Mouse (Mus musculus) lung, postnatal 0 days (tissue): ENCODE data around the gene Olfr6. TPM values are rescaled to one million over a fixed set of nuclear protein-coding genes. Genes with fewer than 3 reads are reported as not detected.
"Not testable (repeated sequence)": the region's sequence is repeated elsewhere in the genome, so short reads cannot be mapped to it uniquely, and the experiment has no call there.

Experiments
- ATAC-seq: fragments of 200-750 bp; cut with Nextera tagmentation; 2 replicates; pipeline ENCODE4 v1.8.0; 2017; ENCODE audit warnings: moderate library complexity
- DNase-seq: peaks from one replicate; pipeline ENCODE4 v3.0.0-alpha.2; 2016; ENCODE audit warnings: low spot score
- H3K27ac ChIP-seq: fragments of 300-500 bp; sonication (generic); 2 replicates; pipeline ENCODE4 v1.5.1; 2014; ENCODE audit warnings: antibody characterized with exemption, mild to moderate bottlenecking, low read length, mixed read lengths
- H3K27me3 ChIP-seq: fragments of 300-500 bp; sonication (generic); replicated peaks from 2 replicates; pipeline ENCODE4 v1.6.1; 2014; ENCODE audit warnings: low read length, mixed read lengths; ENCODE audit not compliant: insufficient read depth
- H3K36me3 ChIP-seq: fragments of 300-500 bp; sonication (generic); 2 replicates; pipeline ENCODE4 v1.6.1; 2014; ENCODE audit warnings: low read length, mixed read lengths; ENCODE audit not compliant: insufficient read depth
- H3K4me1 ChIP-seq: fragments of 300-500 bp; sonication (generic); 2 replicates; pipeline ENCODE4 v1.6.1; 2014; ENCODE audit warnings: antibody characterized with exemption, low read depth, low read length, mixed read lengths; ENCODE audit not compliant: insufficient read depth
- H3K4me2 ChIP-seq: fragments of 300-500 bp; sonication (generic); replicated peaks from 2 replicates; pipeline ENCODE4 v1.6.1; 2014; ENCODE audit warnings: low read depth, mild to moderate bottlenecking, low read length, moderate library complexity, mixed read lengths
- H3K4me3 ChIP-seq: fragments of 300-500 bp; sonication (generic); 2 replicates; pipeline ENCODE4 v1.5.1; 2014; ENCODE audit warnings: low read depth, low read length
- H3K9ac ChIP-seq: fragments of 300-500 bp; sonication (generic); replicated peaks from 2 replicates; pipeline ENCODE4 v1.6.1; 2014; ENCODE audit warnings: low read depth, mild to moderate bottlenecking
- H3K9me3 ChIP-seq: fragments of 300-500 bp; sonication (generic); 2 replicates; pipeline ENCODE4 v1.6.1; 2016; ENCODE audit warnings: low read length, mixed read lengths
- CTCF ChIP-seq: IDR thresholded peaks from 2 replicates; pipeline ENCODE4 v1.5.1; 2016; ENCODE audit warnings: antibody characterized with exemption, mild to moderate bottlenecking
- EP300 ChIP-seq: IDR thresholded peaks from 2 replicates; pipeline ENCODE4 v1.6.1; 2016; ENCODE audit warnings: antibody characterized with exemption, mild to moderate bottlenecking, control low read depth
- WGBS: fragments of 180-500 bp; shearing (Covaris S2); extraction: QIAGEN DNeasy Blood & Tissue Kit; methylation state at CpG from one replicate; pipeline ENCODE4 v1.1.7; 2014; 5-methylcytosine and 5-hydroxymethylcytosine counted together
- polyA plus RNA-seq: library from polyadenylated mRNA; unstranded; fragments of >200 nt; fragmentation: Nextera tagmentation; extraction: Ambion mirVana; gene quantifications from 2 replicates; pipeline ENCODE4 v1.2.1, GENCODE M21; 2015

Olfr6 gene
- polyA plus RNA-seq, 1 experiment from 2014 or later: not detected

DNA sequence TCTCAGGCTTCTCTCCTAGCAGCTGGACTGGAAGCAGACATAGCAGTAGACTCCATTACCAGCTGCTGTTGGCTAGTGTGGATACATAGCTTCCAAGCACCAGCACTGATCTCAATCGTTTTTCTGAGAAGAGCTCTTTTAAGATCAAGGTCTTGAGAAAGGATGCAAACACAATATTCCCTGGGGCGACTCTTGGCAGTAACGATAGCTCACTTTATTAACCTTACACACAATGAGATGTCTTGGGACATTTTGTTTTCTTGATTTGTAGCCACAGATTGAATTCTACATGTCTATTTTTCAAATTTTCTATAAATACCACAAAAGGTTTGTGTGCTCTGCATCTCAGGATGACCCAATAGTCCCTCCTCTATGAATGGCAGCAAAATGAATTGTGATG is 15.5 kb downstream of the Olfr6 start, which contains the start of gene Olfr710:
Gene Olfr710 (minus strand): TSS at position 101 of the 400 bp plus-strand sequence.
- no peak for DNase-seq

DNA sequence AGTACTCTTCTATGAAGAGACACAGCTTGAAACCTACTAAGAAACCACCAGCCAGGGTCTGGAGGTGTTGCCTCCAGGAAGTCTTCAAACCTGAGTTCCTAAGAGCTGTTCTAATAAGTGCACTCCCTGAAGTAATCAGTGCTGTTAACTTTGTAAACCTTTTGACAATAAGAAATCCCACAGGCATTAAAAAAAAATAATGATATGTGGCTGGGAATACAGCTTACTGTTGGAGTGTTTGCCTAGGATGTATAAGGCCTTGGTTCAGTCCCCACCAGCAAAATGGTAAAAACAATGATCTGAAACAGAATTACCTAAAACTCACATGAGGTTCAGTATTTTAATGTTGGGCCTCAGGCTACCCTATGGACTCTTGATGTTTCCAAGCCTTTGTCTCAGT is 31.6 kb downstream of the Olfr6 start, which contains the start of gene Olfr709-ps1:
Gene Olfr709-ps1 (minus strand): TSS at position 101 of the 400 bp plus-strand sequence.
- Histone ChIP-seq H3K4me1 (no peaks in the 10 kb centered on the region), H3K36me3 (no peaks in the 10 kb centered on the region), H3K9me3 (no peaks in the 10 kb centered on the region), H3K27ac (no peak within 1 kb of the TSS), H3K27me3 (no peaks in the 10 kb centered on the region), H3K4me2 (no peak within 1 kb of the TSS), H3K9ac (no peak within 1 kb of the TSS), H3K4me3 (no peak within 1 kb of the TSS)
- ATAC-seq (no peak), DNase-seq (no peak)
- TF ChIP-seq EP300 (no peak), CTCF (no peak)

More for the DNA sequence above, 15.5 kb downstream of the Olfr6 start, which contains the start of gene Olfr710:
- 75% methylated on average over 3 of the region's 3 CpGs for WGBS
- Histone ChIP-seq H3K27ac (no peak within 1 kb of the TSS), H3K36me3 (no peaks in the 10 kb centered on the region), H3K4me3 (no peak within 1 kb of the TSS), H3K9me3 (no peaks in the 10 kb centered on the region), H3K4me2 (no peak within 1 kb of the TSS), H3K4me1 (no peaks in the 10 kb centered on the region), H3K27me3 (no peaks in the 10 kb centered on the region), H3K9ac (no peak within 1 kb of the TSS)
- TF ChIP-seq EP300 (no peak), CTCF (no peak)
- no peak for ATAC-seq

DNA sequence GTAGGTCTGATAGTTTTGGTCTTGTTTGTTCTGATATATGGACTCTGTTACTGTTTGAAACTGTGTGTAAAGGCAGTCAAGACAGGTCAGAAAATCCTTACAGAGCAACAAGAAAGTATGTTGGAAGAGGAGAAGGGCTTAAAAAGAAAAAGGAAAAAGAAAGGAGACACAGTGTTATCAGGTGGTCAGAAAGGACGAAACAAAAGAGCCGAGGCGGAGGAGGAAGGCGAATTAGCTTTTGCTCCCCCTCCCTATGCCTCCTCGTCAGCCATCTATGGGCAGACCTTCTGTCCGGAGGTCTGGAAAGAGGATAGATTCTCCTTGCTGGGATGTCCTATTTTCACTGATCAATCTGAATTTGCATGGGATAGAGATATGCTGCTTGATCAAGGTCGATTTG is 42.8 kb downstream of the Olfr6 start:
- ATAC-seq, H3K27ac ChIP-seq, H3K36me3 ChIP-seq, H3K4me2 ChIP-seq, H3K9me3 ChIP-seq, H3K4me3 ChIP-seq, H3K27me3 ChIP-seq, H3K4me1 ChIP-seq, DNase-seq, H3K9ac ChIP-seq: not testable (repeated sequence)
- 87% methylated on average over 6 of the region's 7 CpGs for WGBS

DNA sequence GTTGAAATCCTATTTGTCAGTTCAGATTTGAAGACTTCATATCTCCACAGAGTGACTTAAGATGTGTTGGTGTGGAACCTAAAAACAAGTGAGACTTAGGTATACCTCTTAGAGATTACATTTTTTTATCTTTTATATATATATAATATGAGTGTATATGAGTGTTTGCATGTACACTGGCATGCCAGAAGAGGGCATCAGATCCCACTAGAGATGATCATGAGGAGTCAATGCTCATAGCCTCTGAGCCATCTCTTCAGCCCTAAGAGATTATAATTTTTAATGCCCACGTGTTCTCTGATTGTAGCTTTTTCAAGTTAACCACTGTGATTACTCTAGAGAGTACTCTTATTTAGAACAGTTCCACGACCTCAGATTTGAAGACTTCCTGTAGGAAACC is 56.1 kb downstream of the Olfr6 start, which contains the start of gene Olfr1532-ps1:
Gene Olfr1532-ps1 (plus strand): TSS at position 326 of the 400 bp plus-strand sequence.
- no peak within 1 kb of the TSS for H3K27ac ChIP-seq
- no peak for TF ChIP-seq CTCF
- no peak for TF ChIP-seq EP300
- no peak for ATAC-seq
- H3K9me3 ChIP-seq: no peaks in the 10 kb centered on the region
- no peak within 1 kb of the TSS for H3K9ac ChIP-seq
- H3K27me3 ChIP-seq: no peaks in the 10 kb centered on the region
- 46% methylated on average over 2 of the region's 2 CpGs for WGBS
- DNase-seq: no peak
- H3K4me2 ChIP-seq: no peak within 1 kb of the TSS
- H3K4me1 ChIP-seq: no peaks in the 10 kb centered on the region
- H3K36me3 ChIP-seq: no peaks in the 10 kb centered on the region
- no peak within 1 kb of the TSS for H3K4me3 ChIP-seq

Other genes with a start within 250 kb of the Olfr6 start
- gene Olfr695, start 247.5 kb downstream of the Olfr6 start, polyA plus RNA-seq: not detected in 2 replicates
- not detected in 2 replicates for gene Olfr697, start 221.5 kb downstream of the Olfr6 start, polyA plus RNA-seq
- not detected in 2 replicates for gene Olfr698, start 208.5 kb downstream of the Olfr6 start, polyA plus RNA-seq
- gene Olfr699, start 170.7 kb downstream of the Olfr6 start, polyA plus RNA-seq: not detected in 2 replicates
- gene Olfr700, start 155.1 kb downstream of the Olfr6 start, polyA plus RNA-seq: not detected in 2 replicates
- not detected in 2 replicates for gene Olfr701, start 149.8 kb downstream of the Olfr6 start, polyA plus RNA-seq
- gene Olfr702, start 130.0 kb downstream of the Olfr6 start, polyA plus RNA-seq: not detected in 2 replicates
- gene Olfr703, start 120.6 kb downstream of the Olfr6 start, polyA plus RNA-seq: not detected in 2 replicates
- not detected in 2 replicates for gene Olfr704, start 100.8 kb downstream of the Olfr6 start, polyA plus RNA-seq
- gene Olfr705, start 87.0 kb downstream of the Olfr6 start, polyA plus RNA-seq: not detected in 2 replicates
- gene Olfr706, start 75.8 kb downstream of the Olfr6 start, polyA plus RNA-seq: not detected in 2 replicates
- gene Olfr707, start 62.7 kb downstream of the Olfr6 start, polyA plus RNA-seq: not detected in 2 replicates
- gene Olfr1532-ps1, start 55.9 kb downstream of the Olfr6 start, polyA plus RNA-seq: not detected in 2 replicates
- gene Olfr709-ps1, start 31.7 kb downstream of the Olfr6 start, polyA plus RNA-seq: not detected in 2 replicates
- not detected in 2 replicates for gene Olfr710, start 15.6 kb downstream of the Olfr6 start, polyA plus RNA-seq
- gene Olfr711, start 11.5 kb upstream of the Olfr6 start, polyA plus RNA-seq: not detected in 2 replicates
- gene Olfr2, start 42.1 kb upstream of the Olfr6 start, polyA plus RNA-seq: not detected in 2 replicates
- not detected in 2 replicates for gene Olfr713, start 67.2 kb upstream of the Olfr6 start, polyA plus RNA-seq
- gene Olfr714, start 107.0 kb upstream of the Olfr6 start, polyA plus RNA-seq: not detected in 2 replicates
- gene Olfr17, start 129.3 kb upstream of the Olfr6 start, polyA plus RNA-seq: not detected in 2 replicates
- not detected in 2 replicates for gene Olfr715b, start 146.4 kb upstream of the Olfr6 start, polyA plus RNA-seq
- gene Olfr715, start 167.1 kb upstream of the Olfr6 start, polyA plus RNA-seq: not detected in 2 replicates
- not detected in 2 replicates for gene Olfr716, start 174.4 kb upstream of the Olfr6 start, polyA plus RNA-seq
- gene Nlrp14, start 203.1 kb upstream of the Olfr6 start, polyA plus RNA-seq: not detected in 2 replicates
- gene Rbmxl2, start 245.5 kb upstream of the Olfr6 start, polyA plus RNA-seq: not detected in 2 replicates